Mouse (Mus musculus): ENCODE results near the gene Gpr107.

Gpr107 gene

DNA sequence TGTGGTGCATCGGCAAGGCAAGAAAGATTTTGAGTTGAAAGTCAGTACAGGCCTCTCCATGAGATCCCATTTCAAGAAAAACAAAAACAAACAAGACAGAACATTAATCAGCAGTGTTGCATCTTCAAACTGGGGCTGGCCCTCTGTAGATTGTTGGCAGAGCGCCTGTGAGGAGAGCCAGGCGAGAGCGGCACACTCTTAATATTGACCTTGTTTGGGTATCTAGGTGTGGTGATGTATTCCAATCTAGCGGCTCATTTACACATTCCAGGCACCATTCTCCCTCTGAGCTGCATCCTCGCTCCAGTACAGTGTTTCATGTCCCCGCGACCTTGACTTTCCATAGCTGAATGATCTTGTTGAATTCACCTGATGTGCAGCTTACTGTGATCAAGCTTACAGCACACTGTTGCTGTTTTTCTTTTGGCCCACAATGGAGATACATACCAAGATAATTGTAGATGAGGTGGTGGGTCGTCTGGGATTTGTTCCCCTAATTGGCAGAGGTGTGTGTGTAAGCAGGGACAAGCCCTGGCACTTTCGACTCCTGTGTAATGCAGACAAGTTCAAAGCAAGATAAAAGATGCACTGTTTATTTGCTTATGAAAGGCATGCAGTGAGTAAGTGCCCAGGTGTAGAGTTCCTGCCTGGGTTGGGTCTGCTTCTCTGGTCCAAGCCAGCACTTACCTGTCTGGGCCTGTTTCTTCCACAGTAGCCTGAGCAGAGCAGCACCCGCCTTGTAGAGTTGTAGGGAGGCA is 11.4 kb downstream of the Gpr107 start:
- CTCF ChIA-PET, result interaction anchor here (0.5 to 3.7 kb wide), 20 partner anchors 10 to 335 kb away, joined by 3 to 40 read pairs (median 3); partner anchors contain the start of genes Fnbp1 (in 1 of the 4) and Gpr107 (in 1 of the 4)
- POLR2A ChIA-PET, result interaction anchor here (0.5 to 15.9 kb wide), 119 partner anchors 8 to 1029 kb away, joined by 3 to 238 read pairs (median 4); partner anchors contain the start of genes Fnbp1 (in 4 of the 4), Gpr107 (in 4 of the 4), Ass1 (in 1 of the 4) and BC005624 (in 1 of the 4)

- CTCF ChIA-PET, result interaction anchor here (0.7 to 3.7 kb wide), 12 partner anchors 9 to 236 kb away, joined by 3 to 40 read pairs (median 4); partner anchors contain the start of genes Fnbp1 (in 1 of the 4), Gpr107 (in 1 of the 4) and Ptges (in 1 of the 4)
- POLR2A ChIA-PET, result interaction anchor here (0.6 to 15.9 kb wide), 63 partner anchors 8 to 1000 kb away, joined by 3 to 238 read pairs (median 4); partner anchors contain the start of genes Fnbp1 (in 4 of the 4), Gpr107 (in 3 of the 4), Ass1 (in 1 of the 4) and Fubp3 (in 1 of the 4)
These were observed 12.8 kb downstream of the Gpr107 start for GRCm38 (mm10) chr2:31164841-31165455.

GRCm38 (mm10) chr2:31165529-31165928 is 13.4 kb downstream of the Gpr107 start:
- ChIA-PET CTCF (interaction anchor here (0.6 to 3.7 kb wide), 14 partner anchors 8 to 446 kb away, joined by 3 to 40 read pairs (median 4); partner anchors contain the start of genes Fnbp1 (in 1 of the 4), Gpr107 (in 1 of the 4) and Ptges (in 1 of the 4)), POLR2A (interaction anchor here (0.7 to 15.9 kb wide), 47 partner anchors 8 to 408 kb away, joined by 3 to 238 read pairs (median 4); partner anchors contain the start of genes Fnbp1 (in 4 of the 4), Gpr107 (in 3 of the 4) and Fubp3 (in 1 of the 4))

GRCm38 (mm10) chr2:31167571-31167970 is 15.5 kb downstream of the Gpr107 start:
- CTCF ChIA-PET, result interaction anchor here in 1 of 4 experiments (0.6 kb wide), 1 partner anchor 34 kb away, joined by 8 read pairs; no protein-coding TSS in a partner anchor
- POLR2A ChIA-PET, result interaction anchor here in 2 of 4 experiments (1.0 to 1.5 kb wide), 3 partner anchors 9 to 24 kb away, joined by 3 read pairs; no protein-coding TSS in a partner anchor

DNA sequence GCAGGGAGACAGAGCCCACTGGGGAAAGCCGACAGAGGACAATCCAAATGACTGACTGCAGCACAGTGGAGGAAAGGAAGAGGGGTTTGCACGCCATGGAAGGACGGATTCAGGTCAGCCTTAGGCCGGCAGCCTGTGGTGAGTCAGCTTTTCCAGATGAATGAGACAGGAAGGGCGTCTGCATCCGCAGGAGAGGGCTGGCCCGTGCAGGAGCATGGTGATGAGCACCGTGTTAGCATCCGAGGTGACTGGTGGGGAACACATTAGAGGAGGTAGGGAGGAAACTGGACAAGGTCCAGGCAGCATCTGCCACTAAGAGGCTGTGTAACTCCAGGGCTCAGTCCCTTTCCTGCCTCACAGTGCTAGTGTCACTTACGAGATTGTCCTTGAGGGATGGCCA is 16.9 kb downstream of the Gpr107 start:
- POLR2A ChIA-PET, result interaction anchor here in 3 of 4 experiments (0.6 to 1.5 kb wide), 6 partner anchors 10 to 508 kb away, joined by 3 to 6 read pairs (median 3); no protein-coding TSS in a partner anchor
- CTCF ChIA-PET, result interaction anchor here in 2 of 4 experiments (1.0 to 1.2 kb wide), 2 partner anchors 9 to 10 kb away, joined by 3 to 4 read pairs; no protein-coding TSS in a partner anchor

- CTCF ChIA-PET, result interaction anchor here in 1 of 4 experiments (0.7 kb wide), 1 partner anchor 8 kb away, joined by 4 read pairs; no protein-coding TSS in a partner anchor
- POLR2A ChIA-PET, result interaction anchor here in 2 of 4 experiments (0.9 to 9.7 kb wide), 4 partner anchors 8 to 239 kb away, joined by 3 to 110 read pairs (median 6); no protein-coding TSS in a partner anchor
These were observed 18.0 kb downstream of the Gpr107 start for GRCm38 (mm10) chr2:31170164-31170563.

GRCm38 (mm10) chr2:31172001-31172400 is 19.9 kb downstream of the Gpr107 start:
- CTCF ChIA-PET, result interaction anchor here in 2 of 4 experiments (1.0 to 1.2 kb wide), 5 partner anchors 9 to 215 kb away, joined by 3 to 4 read pairs (median 3); partner anchors contain the start of gene Gpr107 (in 1 of the 2)
- POLR2A ChIA-PET, result interaction anchor here in 3 of 4 experiments (0.6 to 9.8 kb wide), 8 partner anchors 9 to 725 kb away, joined by 3 to 110 read pairs (median 6); partner anchors contain the start of gene Fnbp1 (in 1 of the 3)

GRCm38 (mm10) chr2:31172536-31172935 is 20.4 kb downstream of the Gpr107 start:
- POLR2A ChIA-PET, result interaction anchor here (0.7 to 9.8 kb wide), 11 partner anchors 8 to 792 kb away, joined by 3 to 110 read pairs (median 7); partner anchors contain the start of gene Fnbp1 (in 1 of the 4)
- CTCF ChIA-PET, result interaction anchor here (0.6 to 2.2 kb wide), 22 partner anchors 8 to 281 kb away, joined by 3 to 40 read pairs (median 6); partner anchors contain the start of gene Gpr107 (in 1 of the 4)

GRCm38 (mm10) chr2:31173290-31173689 is 21.2 kb downstream of the Gpr107 start:
- ChIA-PET POLR2A (interaction anchor here (0.6 to 9.8 kb wide), 23 partner anchors 9 to 738 kb away, joined by 3 to 110 read pairs (median 3); partner anchors contain the start of genes Fnbp1 (in 2 of the 4) and Gpr107 (in 1 of the 4)), CTCF (interaction anchor here (0.5 to 2.2 kb wide), 44 partner anchors 8 to 970 kb away, joined by 3 to 40 read pairs (median 4); partner anchors contain the start of genes Fnbp1 (in 1 of the 4) and Gpr107 (in 1 of the 4))

- POLR2A ChIA-PET, result interaction anchor here in 2 of 4 experiments (1.0 to 9.8 kb wide), 10 partner anchors 8 to 317 kb away, joined by 3 to 110 read pairs (median 4); no protein-coding TSS in a partner anchor
- CTCF ChIA-PET, result interaction anchor here (0.6 to 3.1 kb wide), 32 partner anchors 8 to 638 kb away, joined by 3 to 9 read pairs (median 4); partner anchors contain the start of genes BC005624 (in 1 of the 4), Fnbp1 (in 1 of the 4) and Usp20 (in 1 of the 4)
These were observed 26.5 kb downstream of the Gpr107 start for GRCm38 (mm10) chr2:31178593-31178992.

DNA sequence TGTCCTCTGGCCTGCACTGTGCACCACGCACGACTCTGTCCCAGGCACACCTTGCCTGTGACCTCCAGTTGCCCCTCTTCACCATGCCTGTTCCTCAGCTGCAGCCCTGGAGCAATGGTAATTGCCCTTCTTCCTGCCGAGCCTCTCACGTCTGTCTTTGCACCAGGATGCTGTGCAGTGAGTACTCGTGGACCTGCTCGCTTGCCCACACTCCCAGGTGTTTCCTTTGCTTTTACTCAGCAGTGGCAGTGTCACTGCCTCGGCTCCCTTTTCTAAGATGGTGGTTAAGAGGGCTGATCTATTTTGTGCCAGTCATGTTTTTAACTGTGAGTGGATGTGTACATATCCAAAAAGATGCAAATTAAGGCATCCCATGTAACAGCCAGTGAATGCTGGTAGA is 27.4 kb downstream of the Gpr107 start:
- ChIA-PET CTCF (interaction anchor here (0.6 to 3.1 kb wide), 15 partner anchors 11 to 237 kb away, joined by 3 to 9 read pairs (median 3); partner anchors contain the start of genes BC005624 (in 1 of the 4), Fnbp1 (in 1 of the 4) and Usp20 (in 1 of the 4)), POLR2A (interaction anchor here in 2 of 4 experiments (1.0 to 9.8 kb wide), 5 partner anchors 10 to 318 kb away, joined by 3 to 110 read pairs (median 5); no protein-coding TSS in a partner anchor)

DNA sequence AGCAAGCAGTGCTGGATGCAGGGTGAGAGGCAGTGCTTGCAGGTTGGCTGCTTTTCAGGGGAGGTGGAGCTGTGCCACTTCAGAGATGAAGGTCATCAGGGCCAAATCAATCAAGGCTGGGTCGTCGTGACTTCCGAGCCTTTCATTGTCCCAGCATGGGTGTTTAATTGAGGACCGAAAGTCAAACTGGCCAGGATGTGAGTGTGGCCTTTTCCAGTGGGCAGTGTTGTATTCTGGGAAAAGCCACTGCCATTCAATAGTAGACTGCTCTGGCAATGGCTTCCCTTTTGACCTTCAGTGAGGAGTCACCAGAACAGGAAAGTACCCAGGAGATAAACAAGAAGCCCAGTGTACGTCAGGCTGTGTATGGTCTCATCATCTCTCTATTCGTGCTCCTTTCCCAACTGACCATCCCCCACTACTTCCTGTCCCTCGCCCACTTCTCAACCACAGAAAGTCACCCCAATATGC is 28.0 kb downstream of the Gpr107 start:
- ChIA-PET POLR2A (interaction anchor here in 2 of 4 experiments (1.0 to 9.8 kb wide), 3 partner anchors 10 to 17 kb away, joined by 3 to 81 read pairs (median 4); no protein-coding TSS in a partner anchor), CTCF (interaction anchor here in 3 of 4 experiments (0.6 to 3.1 kb wide), 7 partner anchors 9 to 237 kb away, joined by 3 to 9 read pairs (median 4); no protein-coding TSS in a partner anchor)

- POLR2A ChIA-PET, result interaction anchor here in 2 of 4 experiments (0.6 to 5.1 kb wide), 5 partner anchors 9 to 168 kb away, joined by 3 to 28 read pairs (median 3); no protein-coding TSS in a partner anchor
These were observed 30.7 kb downstream of the Gpr107 start for GRCm38 (mm10) chr2:31182786-31183330.

GRCm38 (mm10) chr2:31183830-31184229 is 31.7 kb downstream of the Gpr107 start:
- CTCF ChIA-PET, result interaction anchor here in 2 of 4 experiments (1.2 to 4.4 kb wide), 5 partner anchors 10 to 116 kb away, joined by 4 to 18 read pairs (median 7); no protein-coding TSS in a partner anchor

More at GRCm38 (mm10) chr2:31182786-31183330, 30.7 kb downstream of the Gpr107 start:
- CTCF ChIA-PET, result interaction anchor here in 3 of 4 experiments (0.6 to 4.4 kb wide), 5 partner anchors 8 to 12 kb away, joined by 4 to 18 read pairs (median 5); no protein-coding TSS in a partner anchor

GRCm38 (mm10) chr2:31188691-31189090 is 36.6 kb downstream of the Gpr107 start:
- ChIA-PET CTCF (interaction anchor here in 2 of 4 experiments (0.5 to 1.1 kb wide), 3 partner anchors 16 to 120 kb away, joined by 4 to 21 read pairs (median 5); no protein-coding TSS in a partner anchor), POLR2A (interaction anchor here in 2 of 4 experiments (1.2 to 2.2 kb wide), 2 partner anchors 13 kb away, joined by 4 to 6 read pairs; no protein-coding TSS in a partner anchor)

More at GRCm38 (mm10) chr2:31183830-31184229, 31.7 kb downstream of the Gpr107 start:
- POLR2A ChIA-PET, result interaction anchor here in 3 of 4 experiments (0.6 to 5.1 kb wide), 6 partner anchors 10 to 356 kb away, joined by 3 to 28 read pairs (median 3); no protein-coding TSS in a partner anchor

DNA sequence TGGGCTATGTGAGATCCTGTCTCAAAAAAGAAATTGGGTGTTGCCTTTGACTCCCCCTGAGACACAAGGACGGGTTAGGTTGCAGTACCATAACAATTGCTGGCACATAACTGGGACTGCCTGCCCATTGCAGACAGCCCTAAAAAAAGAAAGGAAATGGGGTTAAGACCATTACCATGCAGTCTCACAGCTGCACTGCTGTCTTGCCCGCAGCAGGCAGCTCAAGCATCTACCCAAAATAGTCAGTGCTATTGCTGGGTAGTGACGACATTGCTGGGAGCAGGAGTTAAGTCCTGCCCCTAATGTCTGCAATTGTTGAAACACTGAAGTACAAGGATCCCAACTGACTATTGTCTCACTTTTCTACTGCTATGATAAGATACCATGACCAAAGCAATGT is 37.5 kb downstream of the Gpr107 start:
- CTCF ChIA-PET, result interaction anchor here in 3 of 4 experiments (0.5 to 2.1 kb wide), 3 partner anchors 16 to 20 kb away, joined by 4 to 7 read pairs (median 5); no protein-coding TSS in a partner anchor
- POLR2A ChIA-PET, result interaction anchor here in 3 of 4 experiments (0.6 to 2.2 kb wide), 4 partner anchors 9 to 30 kb away, joined by 3 to 6 read pairs (median 4); no protein-coding TSS in a partner anchor
